Mouse (Mus musculus) embryonic fibroblast, embryonic 13.5 days (primary cell): ENCODE measurements around the gene Pak6. TPM values are rescaled to one million over a fixed set of nuclear protein-coding genes. Genes with fewer than 3 reads are reported as not detected.
"Not testable (repeated sequence)": the region's sequence is repeated elsewhere in the genome, so short reads cannot be mapped to it uniquely, and the experiment has no call there.

Experiments
- H3K27ac ChIP-seq: 2 replicates; pipeline ENCODE4 v1.5.1; 2012; ENCODE audit warnings: low read length, control low read depth, inconsistent platforms; ENCODE audit not compliant: insufficient read depth
- H3K4me1 ChIP-seq: 2 replicates; pipeline ENCODE4 v1.6.1; 2011; ENCODE audit warnings: low read length; ENCODE audit not compliant: control insufficient read depth, insufficient read depth
- H3K4me3 ChIP-seq: 2 replicates; pipeline ENCODE4 v1.5.1; 2011; ENCODE audit warnings: mild to moderate bottlenecking, control low read depth, low read length; ENCODE audit not compliant: insufficient read depth
- CTCF ChIP-seq: IDR thresholded peaks from 2 replicates; pipeline ENCODE4 v1.5.1; 2011; ENCODE audit warnings: mild to moderate bottlenecking, control low read depth, low read length, moderate library complexity, borderline replicate concordance; ENCODE audit not compliant: insufficient read depth
- POLR2A ChIP-seq: IDR thresholded peaks from 2 replicates; pipeline ENCODE4 v1.6.1; 2011; ENCODE audit warnings: low read depth, mild to moderate bottlenecking, control low read depth, low read length, moderate library complexity
- polyA plus RNA-seq: library from polyadenylated mRNA; stranded (reverse); fragments of >200 nt; gene quantifications from 2 replicates; pipeline ENCODE4 v1.2.4, GENCODE M21; 2011; ENCODE audit warnings: low read depth; ENCODE audit not compliant: missing spikeins, insufficient read length

Gene Pak6
- polyA plus RNA-seq, 1 experiment, result 0.19 TPM

DNA sequence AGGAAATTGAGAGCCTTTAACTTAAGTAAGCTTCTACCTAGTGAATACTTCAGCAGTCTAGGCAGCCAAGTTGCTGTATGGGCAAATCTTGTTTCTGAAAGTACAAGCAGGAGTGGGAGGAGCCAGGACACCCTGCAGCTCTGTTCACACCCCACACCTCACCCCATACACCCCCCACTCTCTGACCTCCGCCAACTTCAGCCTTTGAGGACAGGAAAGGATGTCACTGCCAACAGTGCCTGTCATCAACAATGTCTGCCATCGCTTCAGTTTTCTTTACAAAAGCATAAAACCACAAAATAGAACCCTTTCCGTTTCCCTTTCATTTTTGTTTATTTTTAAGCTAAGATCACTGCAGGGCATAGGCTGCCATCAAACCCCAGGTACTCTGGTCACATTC is 20.7 kb upstream of the Pak6 start:
- no peak overlapping the region for H3K4me3 ChIP-seq
- TF ChIP-seq CTCF, result no peak
- no peak for TF ChIP-seq POLR2A
- H3K4me1 ChIP-seq, result no peaks in the 10 kb centered on the region
- no peak overlapping the region for H3K27ac ChIP-seq

GRCm38 (mm10) chr2:118642942-118643341 is 20.2 kb upstream of the Pak6 start:
- Histone ChIP-seq H3K4me3 (no peak overlapping the region), H3K27ac (no peak overlapping the region), H3K4me1 (no peaks in the 10 kb centered on the region)
- TF ChIP-seq CTCF, result no peak
- no peak for TF ChIP-seq POLR2A

DNA sequence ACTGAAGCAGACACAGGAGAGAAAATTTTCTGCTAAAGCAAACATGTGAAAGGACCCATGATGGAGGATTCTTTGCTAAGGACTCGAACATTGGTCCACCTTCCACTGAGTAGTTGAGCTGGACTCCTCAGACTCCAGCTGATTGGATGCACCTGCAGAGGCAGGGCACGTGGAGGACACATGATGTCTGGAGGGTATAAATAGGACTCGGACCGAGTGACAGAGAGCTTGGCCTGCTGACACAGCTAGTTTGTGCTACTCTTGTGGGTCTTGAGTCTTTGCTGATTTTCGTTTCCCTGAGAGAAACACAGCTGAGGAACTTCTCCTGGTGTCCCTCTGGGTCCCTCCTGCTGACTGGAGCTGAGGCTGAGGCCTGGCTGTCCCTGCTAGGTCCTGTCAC is 16.4 kb upstream of the Pak6 start:
- H3K4me1 ChIP-seq, result no peaks in the 10 kb centered on the region
- TF ChIP-seq POLR2A, result no peak
- TF ChIP-seq CTCF, result no peak
- H3K27ac ChIP-seq, result no peak overlapping the region
- H3K4me3 ChIP-seq, result no peak overlapping the region

DNA sequence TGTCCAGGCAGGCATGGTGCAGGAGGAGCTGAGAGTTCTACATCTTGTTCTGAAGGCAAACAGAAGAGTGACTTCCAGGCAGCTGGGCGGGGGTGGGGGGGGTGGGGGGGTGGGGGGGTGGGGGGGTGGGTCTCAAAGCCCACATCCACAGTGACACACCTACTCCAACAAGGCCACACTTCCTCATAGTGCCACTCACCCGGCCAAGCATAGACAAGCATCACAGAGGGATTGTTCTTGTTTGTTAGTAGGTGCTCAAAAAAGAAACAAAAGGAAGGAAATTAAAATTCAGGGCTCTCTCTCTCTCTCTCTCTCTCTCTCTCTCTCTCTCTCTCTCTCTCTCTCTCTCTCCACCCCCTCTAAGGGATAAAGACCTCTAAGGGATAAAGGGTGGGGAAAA is 12.4 kb upstream of the Pak6 start:
- not testable (repeated sequence) for H3K4me3 ChIP-seq, H3K27ac ChIP-seq, H3K4me1 ChIP-seq

GRCm38 (mm10) chr2:118656688-118657281 is 6.3 kb upstream of the Pak6 start:
- Histone ChIP-seq H3K4me3 (no peak overlapping the region), H3K27ac (no peak overlapping the region), H3K4me1 (peaks cover 9% of the 10 kb centered on the region)
- TF ChIP-seq CTCF (no peak), POLR2A (no peak)

DNA sequence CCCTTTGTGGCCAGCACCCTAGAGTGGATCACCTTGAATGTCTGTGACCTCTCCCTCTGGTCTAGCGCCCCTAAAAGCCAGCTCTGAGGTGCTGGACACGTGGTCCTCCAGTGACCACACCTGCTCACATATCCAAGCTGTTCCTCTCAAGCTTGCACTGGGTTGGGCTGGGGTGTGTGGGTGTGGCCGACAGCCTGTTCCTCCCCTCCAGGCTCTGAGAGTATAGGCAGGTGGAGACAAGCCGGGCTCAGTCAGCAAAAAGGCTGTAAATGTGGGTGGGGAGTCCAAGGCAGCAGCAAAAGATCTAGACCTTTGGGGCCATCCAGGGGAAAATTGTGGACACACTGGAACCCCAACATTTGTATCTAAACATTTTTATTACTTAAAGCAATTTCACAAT is 4.6 kb upstream of the Pak6 start:
- H3K27ac ChIP-seq, result peak overlapping the region; percentile 77; the same call in 1 of the 2 replicates
- peaks cover 9% of the 10 kb centered on the region for H3K4me1 ChIP-seq
- TF ChIP-seq CTCF, result no peak
- TF ChIP-seq POLR2A, result no peak
- no peak overlapping the region for H3K4me3 ChIP-seq

- no peak overlapping the region for H3K4me3 ChIP-seq
- no peak for TF ChIP-seq POLR2A
- no peak for TF ChIP-seq CTCF
- H3K4me1 ChIP-seq, result peaks cover 9% of the 10 kb centered on the region
- peak overlapping the region; percentile 77 for H3K27ac ChIP-seq
These were observed 4.0 kb upstream of the Pak6 start for GRCm38 (mm10) chr2:118659077-118659476.

GRCm38 (mm10) chr2:118659493-118659892 is 3.6 kb upstream of the Pak6 start:
- H3K4me1 ChIP-seq, result peaks cover 9% of the 10 kb centered on the region
- TF ChIP-seq POLR2A (no peak), CTCF (no peak)
- H3K27ac ChIP-seq, result peak overlapping the region; percentile 77
- no peak overlapping the region for H3K4me3 ChIP-seq

DNA sequence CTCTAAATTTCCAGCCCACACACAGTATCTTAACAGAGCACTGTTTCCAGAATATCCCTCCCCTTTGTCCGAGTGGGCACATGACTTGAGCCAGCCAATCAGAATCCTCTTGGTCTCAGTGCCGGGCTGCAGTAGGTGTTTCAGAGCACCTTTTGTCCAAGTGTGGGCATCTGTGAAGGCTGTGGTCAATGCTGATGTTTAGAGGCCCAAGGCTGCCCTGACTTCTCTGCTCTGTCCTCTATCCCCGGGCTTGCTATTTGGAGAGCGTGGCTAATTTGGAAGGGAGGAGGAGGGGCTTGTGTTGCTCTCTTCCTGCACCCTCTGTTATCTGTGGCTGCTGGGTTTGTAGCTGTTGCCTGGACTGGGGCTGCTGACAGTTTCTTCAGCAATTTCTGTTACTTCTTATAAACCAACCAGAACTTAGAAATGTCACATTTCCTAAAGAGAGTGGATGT is 3.1 kb upstream of the Pak6 start:
- no peak overlapping the region for H3K4me3 ChIP-seq
- H3K4me1 ChIP-seq, result peaks cover 9% of the 10 kb centered on the region
- TF ChIP-seq POLR2A (no peak), CTCF (no peak)
- H3K27ac ChIP-seq, result 0 out of 2 replicates have a peak overlapping the region, but pooled peaks have one; percentile 77

GRCm38 (mm10) chr2:118661891-118662290 is 1.2 kb upstream of the Pak6 start:
- TF ChIP-seq CTCF, result no peak
- no peak overlapping the region for H3K4me3 ChIP-seq
- peaks cover 9% of the 10 kb centered on the region for H3K4me1 ChIP-seq

More at GRCm38 (mm10) chr2:118661891-118662290, 1.2 kb upstream of the Pak6 start:
- H3K27ac ChIP-seq, result no peak overlapping the region
